Mouse (Mus musculus) layer of hippocampus, adult 9-10 months (tissue): ENCODE results near the gene Crip3.

Source experiments
- DNase-seq: peaks from one replicate; pipeline ENCODE4 v3.0.0; 2022; ENCODE audit warnings: low spot score

Gene Crip3

DNA sequence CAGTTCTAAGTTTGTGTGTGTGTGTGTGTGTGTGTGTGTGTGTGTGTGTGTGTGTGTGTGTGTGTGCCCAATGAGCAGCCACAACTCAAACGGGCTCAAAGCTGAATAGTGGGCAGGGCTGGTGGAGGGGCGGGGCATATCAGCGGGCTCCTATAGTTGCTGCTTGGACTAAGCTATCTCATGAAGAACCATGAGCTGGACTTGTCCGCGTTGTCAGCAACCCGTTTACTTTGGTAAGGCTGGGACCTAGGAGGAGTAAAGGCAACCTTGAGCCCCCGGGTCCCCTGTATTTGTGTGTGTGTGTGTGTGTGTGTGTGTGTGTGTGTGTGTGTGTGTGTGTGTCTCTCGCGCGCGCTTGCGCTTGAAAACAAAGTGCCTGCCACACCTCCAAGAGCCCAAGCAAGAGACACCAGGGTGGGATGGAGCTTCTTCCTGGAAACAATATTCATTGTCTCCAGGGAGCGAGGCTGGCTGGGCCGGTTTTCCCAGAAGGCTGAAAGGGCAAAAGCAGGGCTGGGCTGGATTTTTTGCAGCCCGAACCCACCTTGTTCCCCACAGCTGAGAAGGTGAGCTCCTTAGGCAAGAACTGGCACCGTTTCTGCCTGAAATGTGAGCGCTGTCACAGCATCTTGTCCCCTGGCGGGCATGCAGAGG, at the start of gene Crip3:
Gene Crip3 (plus strand): TSS at position 166 of the 654 bp plus-strand sequence.
- no peak for DNase-seq

DNA sequence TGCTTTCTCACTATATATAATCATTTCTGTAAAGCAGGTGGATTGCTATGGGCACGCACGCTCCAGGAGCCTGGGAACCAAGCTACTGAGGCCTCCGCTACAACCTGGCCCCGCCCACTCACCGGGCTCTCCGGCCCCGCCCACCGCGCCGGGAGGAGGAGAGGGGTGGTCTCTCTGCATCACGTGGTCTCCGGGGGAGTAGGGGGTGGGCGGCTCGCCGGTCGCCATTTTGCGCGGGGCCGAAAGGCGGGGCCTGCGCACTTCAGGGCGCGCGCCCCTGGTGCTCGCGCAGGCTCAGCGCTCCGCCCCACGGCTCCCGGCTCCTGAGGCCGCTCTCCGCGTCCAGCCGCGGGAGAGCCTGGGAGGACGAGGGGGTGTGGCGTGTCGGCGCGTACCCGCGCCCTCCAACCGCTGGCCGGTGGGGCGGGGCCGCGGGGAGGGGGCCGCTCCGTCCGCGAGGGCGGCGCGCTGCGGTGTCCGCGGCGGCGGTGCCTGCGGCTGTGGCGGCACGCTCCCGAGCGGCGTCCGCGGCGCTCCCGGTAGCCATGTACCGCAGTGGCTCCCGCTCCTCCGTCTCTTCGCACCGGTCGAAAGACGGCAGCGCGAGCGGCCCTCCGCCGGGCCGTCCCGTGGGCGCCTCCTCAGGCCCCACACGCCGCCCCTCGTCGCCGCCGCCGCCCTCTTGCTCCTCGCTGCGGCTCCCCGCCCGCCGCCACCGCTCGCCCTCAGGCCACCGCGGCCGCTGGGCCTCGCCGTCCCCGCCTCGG, 45.2 kb upstream of the Crip3 start, which contains the start of gene Zfp318:
Gene Zfp318 (plus strand): TSS at position 438 of the 767 bp plus-strand sequence.
- peak; percentile 82 for DNase-seq

DNA sequence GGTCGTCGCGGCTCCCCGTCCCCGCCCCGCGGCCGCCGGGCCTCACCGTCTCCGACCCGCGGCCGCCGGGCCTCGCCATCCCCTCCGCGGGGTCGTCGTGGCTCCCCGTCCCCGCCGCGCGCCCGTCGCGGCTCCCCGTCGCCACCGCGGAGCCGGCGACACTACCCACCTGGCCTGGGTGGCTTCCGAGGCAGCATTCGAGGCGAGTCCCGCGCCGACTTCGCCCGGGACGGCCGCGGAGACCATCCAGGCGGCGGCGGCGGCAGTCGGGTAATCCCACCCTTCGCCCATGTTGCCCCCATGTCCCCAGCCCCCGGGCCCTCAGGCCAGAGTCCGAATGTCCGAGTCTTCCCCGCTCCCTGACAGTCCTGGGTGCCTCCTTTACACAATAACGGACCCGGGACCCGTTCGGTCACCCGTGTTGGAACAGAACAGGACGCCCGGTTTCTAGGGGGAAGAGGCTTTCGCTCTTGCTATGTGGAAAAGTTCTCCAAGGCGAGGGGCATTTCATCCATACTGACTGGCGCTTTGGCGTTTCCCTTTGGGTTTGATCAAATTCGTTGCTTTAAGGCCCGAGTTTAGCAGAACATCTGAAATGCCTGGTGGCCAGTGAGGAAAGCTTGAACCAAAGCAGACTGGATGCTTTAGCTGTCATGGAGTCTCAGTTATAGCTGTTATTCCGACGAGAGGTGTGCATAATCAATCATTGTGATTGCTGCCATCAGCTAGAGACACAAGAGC, 44.5 kb upstream of the Crip3 start:
- DNase-seq: no peak

DNA sequence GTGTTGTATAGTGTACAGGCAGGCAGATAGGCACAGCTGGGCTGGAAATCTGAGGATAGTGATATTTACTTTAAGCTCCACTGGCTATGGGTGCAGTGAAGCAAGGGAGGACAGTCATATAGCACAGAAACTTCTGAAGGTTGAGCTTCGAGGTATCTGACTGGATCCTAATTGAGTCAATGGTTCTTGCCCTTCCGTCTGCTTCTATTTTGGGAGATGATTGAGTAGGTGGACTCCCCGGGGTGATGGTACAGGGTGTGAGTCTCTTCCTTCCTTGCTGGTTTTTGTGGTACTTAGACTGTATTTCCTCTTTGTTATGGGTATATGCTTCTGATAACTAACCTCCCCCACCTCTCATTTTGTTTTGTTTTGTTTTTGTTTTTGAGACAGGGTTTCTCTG, 40.5 kb upstream of the Crip3 start:
- DNase-seq: no peak

DNA sequence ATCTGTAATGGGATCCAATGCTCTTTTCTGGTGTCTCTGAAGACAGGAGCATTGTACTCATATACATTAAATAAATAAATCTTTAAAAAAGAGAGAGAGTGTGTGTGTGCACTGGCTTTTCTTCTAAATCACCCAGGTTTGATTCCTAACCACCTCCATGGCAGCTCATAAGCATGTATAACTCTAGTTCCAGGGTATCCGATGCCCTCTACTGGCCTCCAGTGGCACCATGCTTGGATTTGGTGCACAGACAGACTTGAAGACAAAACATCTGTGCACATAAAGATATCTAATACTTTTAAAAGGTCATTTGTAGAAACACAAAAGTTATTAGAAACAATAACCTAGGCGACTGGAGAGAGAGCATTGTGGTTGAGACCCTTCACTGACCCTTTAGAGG, 35.7 kb upstream of the Crip3 start:
- no peak for DNase-seq

DNA sequence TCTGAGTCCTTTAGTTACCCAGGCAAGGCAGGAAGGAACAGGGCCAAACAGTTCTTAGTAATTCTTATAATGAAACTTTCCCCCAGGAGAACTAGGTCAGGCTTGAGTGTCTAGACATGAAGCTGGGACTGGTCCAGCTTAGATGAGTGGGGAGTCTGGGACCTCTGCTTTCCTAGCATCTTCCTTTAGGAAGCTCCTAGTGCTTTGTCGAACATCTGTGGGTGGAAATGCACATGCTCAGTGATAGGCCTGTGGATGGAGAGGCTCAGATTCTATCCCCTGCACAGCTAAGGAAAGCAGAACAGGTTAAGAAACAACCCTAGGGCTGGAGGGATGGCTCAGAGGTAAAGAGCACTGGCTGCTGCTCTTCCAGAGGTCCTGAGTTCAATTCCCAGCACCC, 34.1 kb upstream of the Crip3 start:
- DNase-seq: no peak

DNA sequence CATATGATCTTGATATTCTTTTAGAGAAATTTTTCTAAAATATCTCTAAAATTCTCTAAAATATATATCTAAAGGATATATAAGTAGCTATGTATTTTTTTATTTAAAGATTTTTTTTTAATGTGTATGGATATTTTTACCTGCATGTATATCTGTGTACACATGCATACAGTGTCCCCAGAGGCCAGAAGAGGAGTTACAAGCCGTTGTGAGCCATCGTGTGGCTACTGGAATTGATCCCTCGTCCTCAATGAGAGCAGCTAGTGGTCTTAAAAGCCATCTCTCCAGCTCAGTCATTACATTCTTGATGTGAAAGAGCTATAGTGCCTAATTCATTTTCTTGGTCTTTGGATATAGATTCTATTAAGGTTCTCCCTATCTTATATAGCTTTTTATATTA, 20.2 kb upstream of the Crip3 start:
- no peak for DNase-seq

DNA sequence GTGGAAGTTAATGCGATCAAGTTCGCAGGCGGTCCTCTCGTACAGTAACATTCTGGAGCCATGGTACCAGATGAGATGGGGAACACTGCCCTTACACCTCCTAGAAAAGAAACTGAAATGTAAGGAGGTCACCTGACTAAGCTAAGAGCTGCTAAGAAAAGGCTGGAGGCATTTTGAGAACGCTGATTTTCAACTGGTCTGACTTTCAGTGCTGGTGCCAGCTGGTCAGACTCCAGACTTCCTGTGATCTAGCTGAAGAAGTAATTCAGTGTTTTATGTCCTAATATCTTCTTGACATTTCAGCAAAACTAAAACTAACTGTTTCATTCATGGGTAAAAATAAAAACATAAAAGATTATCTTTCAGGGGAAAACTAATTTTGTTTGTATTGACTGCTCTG, 10.1 kb upstream of the Crip3 start:
- DNase-seq: no peak

DNA sequence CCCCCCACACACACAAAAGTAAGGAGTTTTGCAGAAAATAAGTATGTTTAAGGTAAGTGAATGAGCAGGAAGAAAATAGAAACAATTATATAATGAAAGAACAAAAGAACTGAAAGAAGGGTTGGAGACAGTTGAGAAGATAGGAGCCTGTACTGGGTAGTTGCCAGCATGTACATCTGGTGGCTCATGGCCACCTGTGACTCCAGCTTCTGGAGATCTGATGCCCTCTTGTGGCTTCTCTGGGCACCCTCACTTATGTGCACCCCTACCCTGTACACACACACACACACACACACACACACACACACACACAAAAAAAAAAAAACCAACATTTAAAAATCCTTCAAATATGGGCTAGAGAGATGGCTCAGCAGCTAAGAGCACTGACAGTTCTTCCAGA, 9.0 kb upstream of the Crip3 start:
- DNase-seq: no peak

DNA sequence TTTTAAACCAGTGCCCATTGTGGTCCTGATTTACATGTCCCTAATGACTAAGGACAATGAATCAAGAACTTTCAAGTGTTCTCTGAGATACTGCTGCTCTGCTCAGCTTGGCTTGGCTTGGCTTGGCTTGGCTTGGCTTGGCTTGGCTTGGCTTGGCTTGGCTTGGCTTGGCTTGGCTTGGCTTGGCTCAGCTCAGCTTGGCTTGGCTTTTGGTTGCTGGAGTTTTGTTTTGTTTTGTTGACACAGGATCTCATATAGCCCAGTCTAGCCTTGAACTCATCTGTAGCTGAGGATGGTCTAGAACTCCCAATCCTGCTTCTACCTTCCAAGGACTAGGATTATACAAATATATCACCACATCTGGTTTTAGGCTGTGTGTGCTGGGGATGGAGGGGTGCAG, 2.2 kb upstream of the Crip3 start:
- DNase-seq: no peak

DNA sequence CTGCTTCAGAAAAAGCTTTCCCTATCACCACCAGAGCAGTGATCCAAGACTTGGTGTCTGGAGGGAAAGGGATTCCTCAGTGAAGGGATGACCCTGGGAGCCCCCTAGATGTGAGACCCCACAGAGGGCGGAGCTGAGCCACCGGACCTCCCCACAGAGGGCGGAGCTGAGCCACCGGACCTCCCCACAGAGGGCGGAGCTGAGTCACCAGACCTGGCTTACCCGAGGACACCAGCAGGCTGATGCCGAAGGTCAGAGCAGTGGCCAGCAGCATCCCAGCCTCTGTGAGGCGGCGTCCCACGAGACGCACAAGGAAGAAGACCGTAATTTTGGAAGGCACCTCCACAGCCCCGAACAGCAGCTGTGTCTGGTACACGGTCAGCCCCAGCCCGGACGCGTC, 4.9 kb downstream of the Crip3 start:
- DNase-seq: no peak

DNA sequence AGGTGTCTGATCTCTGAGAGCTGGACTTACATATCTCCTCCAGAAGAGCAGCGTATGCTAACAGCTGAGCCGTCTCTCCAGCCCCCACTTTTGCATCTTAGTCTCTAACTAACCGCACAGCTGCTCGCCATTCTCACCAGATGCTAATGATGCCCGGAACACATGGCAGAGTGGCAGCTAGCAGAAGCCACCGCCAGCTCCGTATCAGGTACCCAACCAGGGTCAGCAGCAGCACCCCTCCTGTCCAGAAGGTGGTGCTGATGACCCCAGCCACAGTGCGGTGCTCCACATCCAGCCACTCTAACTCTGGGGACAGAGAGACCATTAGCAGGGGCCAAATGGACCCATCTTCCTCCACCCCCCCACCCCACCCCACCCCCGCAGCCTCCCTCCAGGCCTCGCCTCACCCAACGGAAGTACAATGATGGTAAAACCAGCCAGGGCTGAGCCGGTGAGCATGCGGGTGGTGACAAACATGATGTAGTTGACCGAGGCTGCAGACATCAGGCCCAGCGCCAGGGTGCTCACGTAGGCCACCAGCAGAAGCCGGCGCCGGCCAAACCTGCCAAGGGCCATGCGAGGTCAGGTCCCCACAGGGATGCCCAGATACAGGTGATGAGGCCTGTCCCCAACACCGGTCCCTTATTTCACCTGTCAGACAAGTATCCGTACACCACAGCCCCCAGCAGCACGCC, 8.1 kb downstream of the Crip3 start:
- no peak for DNase-seq

DNA sequence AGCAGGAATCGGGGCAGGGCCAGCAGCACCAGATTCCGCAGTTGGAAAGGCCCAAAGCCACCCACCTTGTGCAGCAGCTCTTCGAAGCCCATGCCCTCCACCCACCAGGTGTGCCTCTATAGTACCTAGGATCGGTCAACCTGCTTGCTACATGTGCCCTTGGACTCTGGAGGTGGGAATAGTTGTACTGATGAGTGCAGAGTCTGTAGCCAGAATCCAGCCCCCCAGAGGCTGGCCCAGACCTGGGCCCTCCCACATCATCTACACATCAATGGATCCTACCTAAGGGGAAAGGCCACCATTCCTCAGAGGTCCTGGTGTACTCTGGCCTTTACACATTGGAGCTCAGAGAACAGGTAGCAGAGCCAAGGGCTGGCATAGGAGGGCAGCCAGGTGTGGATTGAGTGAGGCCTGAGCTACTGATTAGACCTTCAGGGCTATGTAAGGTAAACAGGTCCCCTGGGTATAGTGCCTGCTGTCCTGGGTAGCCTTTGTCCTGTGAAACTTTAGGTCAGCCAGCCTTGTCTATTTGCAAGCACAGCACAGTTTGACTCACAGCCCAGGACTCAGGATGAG, 9.7 kb downstream of the Crip3 start, which contains the start of gene Slc22a7:
Gene Slc22a7 (minus strand): TSS at position 160 of the 576 bp plus-strand sequence.
- no peak for DNase-seq

DNA sequence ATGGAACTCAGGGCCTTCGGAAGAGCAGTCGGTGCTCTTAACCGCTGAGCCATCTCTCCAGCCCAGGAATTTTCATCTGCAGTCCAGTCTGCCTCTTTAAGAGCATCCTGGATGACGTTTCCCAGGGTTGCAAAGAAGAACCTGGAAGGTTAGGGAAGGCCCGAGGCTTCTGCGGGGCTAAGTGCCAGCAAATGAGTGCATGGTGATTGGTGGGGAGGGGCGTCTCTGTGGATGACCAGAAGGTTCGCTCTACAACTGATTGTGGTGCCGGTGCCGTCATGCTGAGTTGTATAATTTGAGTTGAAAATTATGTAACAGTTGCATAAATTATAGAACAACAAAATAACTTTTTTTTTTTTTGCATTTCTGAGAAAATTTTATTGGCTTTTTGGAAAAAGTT, 10.4 kb downstream of the Crip3 start:
- DNase-seq: no peak

DNA sequence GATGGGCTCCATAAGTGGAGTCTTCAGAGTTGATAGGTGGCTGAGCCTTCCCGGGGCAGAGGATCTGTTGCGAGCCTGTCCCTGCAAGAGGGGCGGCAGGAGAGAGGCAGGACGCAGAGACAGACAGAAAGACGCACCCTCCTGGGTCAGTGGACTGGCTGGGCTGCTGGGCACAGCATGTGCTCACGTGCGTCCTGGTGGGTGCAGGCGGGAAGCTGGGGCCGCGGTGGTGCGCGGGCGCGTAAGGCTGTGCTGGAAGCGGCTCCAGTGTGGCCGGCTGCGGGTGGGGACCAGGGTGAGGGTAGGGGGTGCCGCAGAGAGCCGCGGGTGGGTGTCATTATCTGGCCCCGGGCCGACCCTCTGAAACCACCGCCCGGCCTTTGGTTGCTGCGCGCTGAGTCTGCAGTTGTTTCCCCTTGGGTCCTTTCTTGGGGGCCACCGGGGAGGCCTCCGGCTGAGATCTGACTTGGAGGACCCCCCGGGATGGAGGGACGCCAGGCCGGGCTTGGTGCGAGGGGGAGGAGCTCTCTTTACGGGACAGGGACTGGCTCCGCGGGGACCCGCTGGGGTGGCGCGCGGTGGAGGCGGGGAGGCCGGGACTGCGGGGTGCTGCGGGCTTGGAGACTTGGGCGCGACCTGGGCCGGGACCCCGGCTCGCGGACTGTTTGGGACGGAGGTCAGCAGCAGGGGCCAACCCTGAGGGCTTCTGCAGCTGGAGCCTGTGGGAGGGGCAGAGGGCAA, 16.3 kb downstream of the Crip3 start:
- DNase-seq: no peak

DNA sequence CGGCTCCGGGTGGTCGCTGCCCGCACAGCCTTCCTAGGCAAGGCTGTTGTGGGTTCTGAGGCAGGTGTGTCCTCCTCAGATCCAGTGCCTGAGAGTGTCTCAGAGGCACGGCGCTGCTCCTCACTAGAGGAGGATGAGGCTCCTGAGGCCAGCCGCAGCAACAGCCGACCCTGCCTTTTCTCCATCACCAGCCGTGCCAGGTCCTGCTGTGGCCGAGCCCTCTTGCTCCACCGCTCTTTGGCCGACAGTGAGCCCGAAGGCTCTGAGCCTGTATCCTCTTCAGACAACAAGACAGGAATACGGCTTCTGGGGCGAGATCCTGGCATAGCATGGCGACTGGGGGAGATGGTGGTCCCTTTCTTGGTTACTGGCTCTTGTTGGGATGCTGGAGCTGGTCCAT, 17.5 kb downstream of the Crip3 start:
- DNase-seq: no peak

DNA sequence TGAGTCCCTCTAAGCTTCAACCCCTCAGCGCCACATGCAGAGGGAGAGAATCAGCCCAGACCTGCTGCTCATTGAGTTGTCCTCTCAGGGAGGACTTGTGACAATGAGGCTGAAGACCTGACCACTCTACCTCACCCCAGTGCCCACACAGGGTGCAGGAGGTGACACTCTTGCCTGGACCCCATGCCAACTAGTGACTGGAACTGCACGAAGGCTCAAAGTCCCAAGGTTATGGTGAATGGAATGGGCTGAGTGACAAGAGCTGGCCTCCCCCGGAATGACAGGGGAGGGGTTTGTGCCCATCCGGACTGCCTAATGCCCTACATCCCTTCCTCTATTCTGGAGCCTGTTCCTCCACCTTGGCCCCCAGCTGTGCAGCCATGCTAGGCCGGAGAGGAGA, 24.0 kb downstream of the Crip3 start:
- no peak for DNase-seq

DNA sequence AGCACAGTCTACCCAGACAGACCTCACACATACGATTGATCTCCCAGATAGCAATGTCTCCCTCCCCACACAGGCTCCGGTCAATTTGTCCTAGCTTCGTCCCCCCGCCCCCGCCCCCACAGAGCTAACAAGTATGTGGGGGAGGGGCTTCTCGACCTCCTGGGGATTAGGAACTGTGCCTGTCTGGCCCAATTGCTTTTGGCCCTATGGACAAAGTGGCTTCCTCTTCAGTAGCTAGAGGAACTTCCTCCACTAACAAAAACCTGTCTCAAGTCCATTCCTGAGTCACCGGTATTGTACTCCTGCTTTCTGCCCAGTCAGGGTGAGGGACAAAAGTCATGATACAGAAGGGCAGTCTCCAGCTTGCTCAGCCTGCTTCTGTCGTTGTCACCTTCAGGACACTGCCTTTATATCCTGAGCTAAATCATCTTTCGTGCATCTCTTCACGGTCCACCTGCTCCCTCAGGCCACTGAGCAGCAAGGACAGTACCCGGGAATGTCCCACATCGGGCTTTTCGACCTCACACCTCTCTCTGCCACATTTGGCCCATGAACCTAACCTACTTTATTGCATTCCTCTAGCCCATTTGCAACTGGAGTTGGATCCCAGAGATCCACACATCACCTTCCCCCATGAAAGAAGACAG, 24.7 kb downstream of the Crip3 start:
- DNase-seq: no peak

DNA sequence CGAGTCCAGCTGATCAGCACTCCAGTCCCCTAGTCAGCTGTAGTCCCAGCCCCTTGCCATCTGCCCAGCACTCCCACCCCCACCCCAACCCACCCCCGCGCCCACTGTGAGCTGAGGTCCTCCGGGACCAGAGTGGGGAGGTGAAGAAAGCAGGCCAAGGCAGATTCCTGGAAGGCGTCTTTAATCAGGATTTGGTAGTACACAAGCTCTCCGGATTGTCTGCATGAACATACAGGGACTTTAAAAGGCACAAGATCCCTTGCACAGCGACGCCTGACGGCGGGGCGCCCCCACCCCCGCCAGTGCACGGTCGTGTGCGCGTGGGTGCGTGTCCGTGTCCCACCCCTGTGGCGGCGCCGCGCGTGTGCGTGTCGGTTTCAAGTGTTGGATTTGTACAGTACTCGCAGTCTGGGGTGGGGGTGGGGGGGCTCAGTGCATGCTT, 25.3 kb downstream of the Crip3 start:
- DNase-seq: no peak

DNA sequence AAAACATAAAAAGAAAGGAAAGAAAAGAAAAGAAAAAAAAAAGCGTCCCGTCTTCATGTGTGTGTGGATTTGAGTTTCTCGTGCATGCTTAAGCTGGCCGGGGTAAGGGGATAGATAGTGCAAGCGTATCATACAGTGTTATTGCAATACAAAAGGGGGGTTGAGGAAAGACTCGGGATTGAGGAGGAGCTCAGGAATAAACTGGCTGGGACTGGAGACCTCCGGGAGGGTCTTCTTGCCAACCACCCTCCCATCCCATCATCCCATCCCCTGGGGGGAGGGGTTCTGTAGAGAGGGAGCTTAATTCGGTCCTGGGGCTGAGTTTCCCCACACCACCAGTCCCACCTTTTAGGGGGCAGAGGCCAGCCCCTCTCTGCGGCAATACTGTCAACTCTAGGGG, 25.8 kb downstream of the Crip3 start:
- DNase-seq: no peak
